Mouse (Mus musculus) stomach, embryonic 16.5 days (tissue): ENCODE measurements around the gene Taf3. TPM values are rescaled to one million over a fixed set of nuclear protein-coding genes. Genes with fewer than 3 reads are reported as not detected.

Source experiments
- ATAC-seq: fragments of 200-750 bp; cut with Nextera tagmentation; 2 replicates; pipeline ENCODE4 v1.8.0; 2017; ENCODE audit warnings: moderate number of reproducible peaks, moderate TSS enrichment; ENCODE audit not compliant: insufficient read depth, low FRiP score
- H3K27ac ChIP-seq: fragments of 300-500 bp; sonication (generic); 2 replicates; pipeline ENCODE4 v1.5.1; 2014; ENCODE audit warnings: low read length
- H3K27me3 ChIP-seq: fragments of 300-500 bp; sonication (generic); 2 replicates; pipeline ENCODE4 v1.6.1; 2014; ENCODE audit warnings: low read length, control low read depth, mixed read lengths; ENCODE audit not compliant: control insufficient read depth, insufficient read depth
- H3K36me3 ChIP-seq: fragments of 300-500 bp; sonication (generic); 2 replicates; pipeline ENCODE4 v1.6.1; 2014; ENCODE audit warnings: low read length; ENCODE audit not compliant: control insufficient read depth, insufficient read depth
- H3K4me1 ChIP-seq: fragments of 300-500 bp; sonication (generic); 2 replicates; pipeline ENCODE4 v1.6.1; 2014; ENCODE audit warnings: low read length, control low read depth, mixed read lengths; ENCODE audit not compliant: control insufficient read depth, insufficient read depth
- H3K4me2 ChIP-seq: fragments of 300-500 bp; sonication (generic); 2 replicates; pipeline ENCODE4 v1.6.1; 2014; ENCODE audit warnings: low read depth, low read length, mixed read lengths
- H3K4me3 ChIP-seq: fragments of 300-500 bp; sonication (generic); replicated peaks from 2 replicates; pipeline ENCODE4 v1.5.1; 2014; ENCODE audit warnings: mild to moderate bottlenecking, low read length
- H3K9ac ChIP-seq: fragments of 300-500 bp; sonication (generic); 2 replicates; pipeline ENCODE4 v1.6.1; 2014; ENCODE audit warnings: low read length
- H3K9me3 ChIP-seq: fragments of 300-500 bp; sonication (generic); replicated peaks from 2 replicates; pipeline ENCODE4 v1.6.1; 2016; ENCODE audit warnings: low read length, control low read depth; ENCODE audit not compliant: control insufficient read depth
- WGBS: fragments of 180-500 bp; shearing (Covaris S2); extraction: QIAGEN DNeasy Blood & Tissue Kit; methylation state at CpG from one replicate; pipeline ENCODE4 v1.1.7; 2014; 5-methylcytosine and 5-hydroxymethylcytosine counted together
- polyA plus RNA-seq: library from polyadenylated mRNA; unstranded; fragments of >200 nt; fragmentation: Nextera tagmentation; extraction: Ambion mirVana; gene quantifications from 2 replicates; pipeline ENCODE4 v1.2.1, GENCODE M21; 2015

The Taf3 gene
- polyA plus RNA-seq, 1 experiment from 2014 or later = 9.8 TPM

DNA sequence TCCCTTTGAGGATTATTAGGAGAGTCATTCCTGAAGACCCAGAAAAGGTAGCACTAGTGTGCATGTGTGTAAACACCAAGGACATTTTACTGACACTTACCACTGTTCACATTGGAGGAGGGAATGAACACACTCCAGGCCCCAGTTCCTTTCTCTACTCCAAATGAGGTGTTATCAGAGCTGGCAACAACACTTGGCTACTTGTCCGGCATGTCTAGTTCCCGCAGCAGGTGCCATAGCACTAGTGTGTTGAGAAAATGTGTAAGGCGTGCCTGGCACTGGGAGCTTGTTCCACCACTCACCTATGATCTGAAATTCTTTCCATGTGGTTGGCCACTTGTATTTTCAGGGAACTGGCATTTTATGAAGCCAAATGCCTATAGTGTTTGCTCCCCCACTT lies 77.8 kb downstream of the Taf3 start:
- no peak overlapping the region for H3K27ac ChIP-seq
- ATAC-seq = no peak
- 92% methylated on average over 3 of the region's 3 CpGs for WGBS

DNA sequence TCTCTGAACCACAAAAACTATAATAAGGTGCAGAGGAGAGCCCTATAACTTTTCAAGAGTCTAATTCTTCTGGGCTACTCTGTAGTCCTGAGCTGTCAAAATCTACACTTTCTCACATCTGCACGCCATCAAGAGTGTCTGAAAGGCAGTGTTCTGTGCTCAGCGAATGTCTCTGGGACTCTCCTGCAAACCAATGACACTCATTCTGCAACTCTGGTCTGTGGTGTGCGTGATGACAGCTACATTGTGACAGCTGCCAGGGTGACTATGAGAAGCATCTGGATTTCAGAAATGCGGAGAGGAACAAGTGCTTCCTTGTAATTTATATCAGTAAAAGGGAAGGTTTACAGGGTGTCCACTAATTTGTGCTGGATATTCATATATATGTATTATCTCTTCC lies 78.2 kb downstream of the Taf3 start:
- Histone ChIP-seq H3K4me3 (no peak overlapping the region), H3K4me1 (no peaks in the 10 kb centered on the region), H3K4me2 (no peak overlapping the region), H3K27ac (no peak overlapping the region), H3K9me3 (no peaks in the 10 kb centered on the region), H3K9ac (no peak overlapping the region), H3K27me3 (no peaks in the 10 kb centered on the region), H3K36me3 (no peaks in the 10 kb centered on the region)
- no peak for ATAC-seq
- WGBS = 70% methylated on average over 4 of the region's 4 CpGs

More for the DNA sequence above, 77.8 kb downstream of the Taf3 start:
- no peaks in the 10 kb centered on the region for H3K27me3 ChIP-seq
- H3K36me3 ChIP-seq = no peaks in the 10 kb centered on the region
- no peak overlapping the region for H3K4me3 ChIP-seq
- H3K4me1 ChIP-seq = no peaks in the 10 kb centered on the region
- no peaks in the 10 kb centered on the region for H3K9me3 ChIP-seq
- no peak overlapping the region for H3K9ac ChIP-seq
- H3K4me2 ChIP-seq = no peak overlapping the region

DNA sequence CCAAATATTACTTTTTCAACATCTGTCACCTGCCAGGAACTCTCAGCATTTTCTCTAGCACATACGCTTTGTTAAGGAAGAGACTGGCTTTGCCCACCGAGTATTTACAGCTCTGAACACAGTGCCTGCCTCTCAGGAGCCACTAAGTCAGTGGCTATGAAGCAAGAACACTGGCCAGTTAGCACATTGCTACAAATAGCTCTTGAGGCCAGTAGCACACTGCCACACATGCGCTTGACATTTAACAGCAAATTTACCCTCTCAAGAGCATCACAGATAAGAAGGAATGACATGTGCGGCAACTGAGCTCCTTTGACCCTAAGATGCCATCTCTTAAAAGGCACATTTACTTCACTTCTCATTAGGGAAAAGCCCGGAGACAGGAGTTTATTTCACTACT lies 78.7 kb downstream of the Taf3 start:
- no peak overlapping the region for H3K4me3 ChIP-seq
- H3K9ac ChIP-seq = no peak overlapping the region
- no peak for ATAC-seq
- 69% methylated on average over 5 of the region's 5 CpGs for WGBS
- H3K4me2 ChIP-seq = no peak overlapping the region
- no peaks in the 10 kb centered on the region for H3K27me3 ChIP-seq
- no peak overlapping the region for H3K27ac ChIP-seq
- no peaks in the 10 kb centered on the region for H3K4me1 ChIP-seq
- H3K9me3 ChIP-seq = no peaks in the 10 kb centered on the region
- H3K36me3 ChIP-seq = no peaks in the 10 kb centered on the region

DNA sequence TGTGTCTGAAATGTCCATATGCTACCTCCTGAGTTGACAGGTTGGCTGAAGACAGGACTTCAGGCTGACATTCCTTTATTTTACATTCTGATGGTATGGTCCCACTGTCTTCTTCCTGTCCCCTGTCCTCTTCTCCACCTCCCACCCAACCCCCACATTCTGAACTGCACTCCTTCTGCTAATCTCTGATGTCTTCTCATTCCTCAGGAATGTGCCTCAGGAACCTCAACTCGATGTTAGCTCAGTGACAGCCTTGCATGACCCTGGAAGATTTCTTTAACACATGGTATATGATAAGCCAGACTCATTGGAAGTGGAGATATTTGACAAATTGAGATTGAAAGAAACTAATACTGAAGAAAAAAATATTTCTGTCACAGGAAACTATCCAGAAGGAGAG lies 81.8 kb downstream of the Taf3 start:
- H3K27me3 ChIP-seq = no peaks in the 10 kb centered on the region
- no peak overlapping the region for H3K4me3 ChIP-seq
- H3K27ac ChIP-seq = no peak overlapping the region
- no peaks in the 10 kb centered on the region for H3K9me3 ChIP-seq
- H3K9ac ChIP-seq = no peak overlapping the region
- ATAC-seq = no peak
- 11% methylated on average over 1 of the region's 1 CpGs for WGBS
- no peaks in the 10 kb centered on the region for H3K4me1 ChIP-seq
- no peaks in the 10 kb centered on the region for H3K36me3 ChIP-seq
- H3K4me2 ChIP-seq = no peak overlapping the region

DNA sequence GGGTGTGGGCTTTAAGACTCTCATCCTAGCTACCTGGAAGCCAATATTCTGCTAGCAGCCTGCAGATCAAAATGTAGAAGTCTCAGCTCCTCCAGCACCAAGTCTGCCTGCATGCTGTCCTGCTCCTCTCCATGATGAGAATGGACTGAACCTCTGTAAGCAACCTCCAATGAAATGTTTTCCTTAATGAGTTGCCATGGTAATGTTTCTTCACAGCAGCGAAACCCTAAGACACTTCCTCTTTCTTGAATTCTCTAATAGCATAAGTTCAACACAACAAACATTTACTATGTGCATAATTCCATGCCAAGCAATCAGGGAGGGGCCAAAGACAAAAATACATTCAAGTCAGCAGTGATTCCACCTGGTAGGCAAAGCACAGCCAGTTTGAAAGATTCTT lies 82.8 kb downstream of the Taf3 start:
- no peak for ATAC-seq
- 80% methylated on average over 1 of the region's 1 CpGs for WGBS
- Histone ChIP-seq H3K4me3 (no peak overlapping the region), H3K4me2 (no peak overlapping the region), H3K27me3 (no peaks in the 10 kb centered on the region), H3K9ac (no peak overlapping the region), H3K36me3 (no peaks in the 10 kb centered on the region), H3K9me3 (no peaks in the 10 kb centered on the region), H3K27ac (no peak overlapping the region), H3K4me1 (no peaks in the 10 kb centered on the region)

DNA sequence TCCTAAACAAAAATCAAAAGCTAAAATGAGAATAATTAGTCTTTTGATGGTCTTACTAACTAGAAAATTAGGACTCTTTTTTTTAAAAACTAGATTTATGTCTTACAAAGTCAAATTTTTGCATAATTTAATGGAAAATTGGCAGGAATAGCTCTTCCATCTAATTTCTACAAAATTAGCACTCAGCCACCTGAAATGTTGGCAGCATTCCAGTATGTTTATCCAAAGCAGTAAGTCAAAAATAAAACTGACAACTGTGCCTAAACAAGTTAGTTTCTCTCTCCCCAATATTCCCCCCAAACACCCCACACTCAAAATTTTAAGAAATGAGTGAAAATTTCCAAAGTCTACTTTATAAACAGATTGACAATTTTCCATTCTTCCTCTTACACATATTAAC lies 85.5 kb downstream of the Taf3 start:
- H3K27ac ChIP-seq = no peak overlapping the region
- no peaks in the 10 kb centered on the region for H3K4me1 ChIP-seq
- ATAC-seq = no peak
- no peaks in the 10 kb centered on the region for H3K27me3 ChIP-seq
- H3K4me2 ChIP-seq = no peak overlapping the region
- H3K36me3 ChIP-seq = no peaks in the 10 kb centered on the region
- no peak overlapping the region for H3K9ac ChIP-seq
- no peaks in the 10 kb centered on the region for H3K9me3 ChIP-seq
- H3K4me3 ChIP-seq = no peak overlapping the region

DNA sequence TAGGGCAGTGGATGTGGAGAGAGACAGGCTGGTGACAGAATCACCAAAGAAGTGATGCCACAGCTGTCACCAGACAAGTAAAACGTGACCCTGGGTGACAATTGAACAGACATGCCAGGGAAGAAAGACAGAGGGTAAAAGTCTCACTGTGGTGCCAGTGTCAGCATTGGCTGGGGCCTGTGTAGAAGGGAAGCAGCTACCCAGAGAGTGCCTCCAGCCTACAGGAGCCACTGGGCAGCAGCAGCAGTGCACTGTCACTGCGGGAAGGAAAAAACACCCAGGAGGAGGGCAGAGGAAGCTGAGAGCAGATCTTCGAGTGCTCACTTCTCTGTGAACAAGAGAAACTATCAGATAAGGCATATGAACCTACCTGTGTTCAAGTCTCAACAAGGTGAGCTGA lies 86.7 kb downstream of the Taf3 start:
- no peaks in the 10 kb centered on the region for H3K36me3 ChIP-seq

DNA sequence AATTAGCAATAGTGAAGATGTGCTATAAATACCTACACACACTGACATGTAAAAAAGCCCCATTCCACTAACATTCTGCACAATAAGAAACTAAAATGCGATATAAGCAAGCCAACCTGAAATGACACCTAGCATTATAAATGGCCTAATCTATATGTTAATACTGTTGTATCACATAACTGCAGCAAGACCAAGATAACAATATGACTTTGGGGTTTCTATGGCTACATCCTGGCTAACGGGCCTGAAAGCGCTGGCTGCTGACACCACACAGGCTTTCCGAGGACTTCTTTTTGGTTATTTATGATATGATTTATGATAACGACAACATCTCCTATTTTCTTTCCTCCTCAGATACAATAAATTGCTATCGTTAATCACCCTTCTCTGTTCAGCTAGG lies 90.4 kb downstream of the Taf3 start:
- Histone ChIP-seq H3K4me1 (no peaks in the 10 kb centered on the region), H3K4me2 (no peak overlapping the region), H3K4me3 (no peak overlapping the region), H3K36me3 (no peaks in the 10 kb centered on the region), H3K9ac (no peak overlapping the region), H3K27me3 (no peaks in the 10 kb centered on the region), H3K9me3 (no peaks in the 10 kb centered on the region), H3K27ac (no peak overlapping the region)
- no peak for ATAC-seq
- WGBS = 85% methylated on average over 6 of the region's 6 CpGs

More for the DNA sequence above, 86.7 kb downstream of the Taf3 start:
- Histone ChIP-seq H3K4me2 (no peak overlapping the region), H3K27ac (no peak overlapping the region), H3K27me3 (no peaks in the 10 kb centered on the region), H3K9me3 (no peaks in the 10 kb centered on the region), H3K4me1 (no peaks in the 10 kb centered on the region), H3K4me3 (no peak overlapping the region), H3K9ac (0 out of 2 replicates have a peak overlapping the region, but pooled peaks have one; percentile 35)
- 54% methylated on average over 3 of the region's 3 CpGs for WGBS
- no peak for ATAC-seq

DNA sequence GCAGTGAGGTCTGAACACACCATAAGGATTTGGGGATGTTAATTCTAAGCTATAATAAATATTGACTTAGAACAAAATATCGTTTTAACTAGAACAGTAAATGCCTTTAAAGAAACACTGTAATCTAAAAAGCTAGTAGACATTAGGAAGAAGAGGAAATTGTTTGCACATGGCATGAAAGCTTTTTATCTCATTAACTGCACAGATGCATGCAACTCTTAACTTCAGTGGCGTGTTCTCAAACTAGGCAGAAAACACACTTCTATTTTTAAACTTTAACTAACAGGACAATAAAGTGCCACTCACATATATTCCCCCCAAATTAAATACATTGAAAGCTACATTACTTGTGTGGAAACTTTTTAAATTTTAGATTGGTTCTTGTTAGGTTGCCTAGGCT lies 91.8 kb downstream of the Taf3 start:
- 26% methylated on average over 2 of the region's 2 CpGs for WGBS
- Histone ChIP-seq H3K27me3 (no peaks in the 10 kb centered on the region), H3K36me3 (no peaks in the 10 kb centered on the region), H3K27ac (no peak overlapping the region), H3K9ac (no peak overlapping the region), H3K4me3 (no peak overlapping the region), H3K9me3 (no peaks in the 10 kb centered on the region), H3K4me1 (no peaks in the 10 kb centered on the region), H3K4me2 (no peak overlapping the region)
- no peak for ATAC-seq
